Mouse (Mus musculus) thymus, adult 2 months (tissue): Measurements from ENCODE around the gene 5730596B20Rik.

Source experiments
- CTCF ChIP-seq: fragments of 200-500 bp; IDR thresholded peaks from 2 replicates; pipeline ENCODE4 v1.5.1; 2012; ENCODE audit warnings: mild to moderate bottlenecking, control low read depth, low read length, moderate library complexity, borderline replicate concordance; ENCODE audit not compliant: control insufficient read depth, poor library complexity, insufficient read depth; ENCODE audit errors: extremely low read depth
- POLR2A ChIP-seq: fragments of 200-500 bp; IDR thresholded peaks from 2 replicates; pipeline ENCODE4 v1.6.1; 2012; ENCODE audit warnings: mild to moderate bottlenecking, low read length, control low read depth, moderate library complexity; ENCODE audit not compliant: control insufficient read depth, poor library complexity, insufficient read depth; ENCODE audit errors: extremely low read depth

DNA sequence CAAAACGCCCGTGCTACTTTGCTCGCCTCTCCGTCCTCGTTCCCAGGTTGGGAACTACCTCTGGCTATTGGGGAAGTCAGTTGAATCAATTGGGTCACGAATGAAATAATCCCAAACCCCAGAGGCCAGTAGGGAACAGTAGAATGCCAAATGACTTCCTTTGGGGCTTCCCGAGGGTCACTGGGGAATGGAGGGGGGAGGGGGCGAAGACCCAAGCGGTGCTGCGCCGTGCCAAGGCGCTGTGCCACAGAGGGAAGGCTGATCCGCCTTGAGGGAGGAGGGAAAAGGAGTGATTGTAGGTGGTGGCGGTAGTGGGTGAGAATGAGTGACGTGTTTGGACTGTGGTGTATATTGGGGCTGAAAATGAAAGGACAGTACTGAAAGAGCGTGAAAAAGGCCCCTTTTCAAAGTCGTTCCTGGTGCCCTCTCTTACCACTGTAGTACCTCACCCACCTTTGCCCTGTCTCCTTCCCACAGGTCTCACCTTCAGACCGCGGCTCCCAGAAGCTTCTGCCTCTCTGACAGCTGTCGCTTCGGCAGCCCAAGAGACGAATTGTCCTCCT is 35.3 kb downstream of the 5730596B20Rik start:
- TF ChIP-seq POLR2A (no peak), CTCF (no peak)
